Mouse (Mus musculus) heart, postnatal 10 days (tissue): ENCODE data around the gene Vgll4. TPM values are rescaled to one million over a fixed set of nuclear protein-coding genes. Genes with fewer than 3 reads are reported as not detected.

Experiments
- DNase-seq, 2 experiments: peaks; one replicate each; pipeline ENCODE4 v3.0.0; 2021
- intact Hi-C: fragments of 180-260 bp; cut with DNase I; formaldehyde crosslinking; loops from one replicate; pipeline ENCODE4 v1.15.1; 2025
- total RNA-seq, 2 experiments: library from RNA; stranded (reverse); gene quantifications; 2 replicates each; pipeline ENCODE4 v1.2.3; 2021

The Vgll4 gene
- total RNA-seq, 2 experiments from 2014 or later = 35.9 to 42.5 TPM

GRCm38 (mm10) chr6:114921632-114922354 is 48.0 kb downstream of the Vgll4 start:
- intact Hi-C loops = loop anchor here (2.0 to 10.0 kb wide), 2 partner anchors 103 to 517 kb away; no protein-coding TSS in a partner anchor
- DNase-seq = peak; percentile 91 to 93

GRCm38 (mm10) chr6:114920523-114921445 is 49.0 kb downstream of the Vgll4 start:
- DNase-seq = peak; percentile 70 to 77
- intact Hi-C loops = loop anchor here (1.0 to 10.0 kb wide), 3 partner anchors 45 to 516 kb away; no protein-coding TSS in a partner anchor

GRCm38 (mm10) chr6:114919670-114920313 is 50.0 kb downstream of the Vgll4 start:
- DNase-seq = peak; percentile 40 to 63
- intact Hi-C loops = loop anchor here (1.0 to 10.0 kb wide), 4 partner anchors 19 to 515 kb away; no protein-coding TSS in a partner anchor

- DNase-seq = peak in 1 of 2 experiments; percentile 7
- intact Hi-C loops = loop anchor here (2.0 kb wide), 1 partner anchor 18 kb away; no protein-coding TSS in a partner anchor
These were observed 50.8 kb downstream of the Vgll4 start for GRCm38 (mm10) chr6:114918994-114919393.

- DNase-seq = peak; percentile 62 to 70
- intact Hi-C loops = loop anchor here (2.0 kb wide), 1 partner anchor 17 kb away; no protein-coding TSS in a partner anchor
These were observed 51.8 kb downstream of the Vgll4 start for GRCm38 (mm10) chr6:114917770-114918635.

GRCm38 (mm10) chr6:114917129-114917528 is 52.7 kb downstream of the Vgll4 start:
- DNase-seq = peak in 1 of 2 experiments; percentile 9
- intact Hi-C loops = no loop called here

- peak in 1 of 2 experiments; percentile 21 for DNase-seq
- intact Hi-C loops = no loop called here
These were observed 53.1 kb downstream of the Vgll4 start for GRCm38 (mm10) chr6:114916715-114916992.

GRCm38 (mm10) chr6:114915915-114916714 is 53.7 kb downstream of the Vgll4 start:
- DNase-seq = peak in 1 of 2 experiments; percentile 14
- intact Hi-C loops = no loop called here

- intact Hi-C loops = no loop called here
- peak in 1 of 2 experiments; percentile 13 for DNase-seq
These were observed 55.6 kb downstream of the Vgll4 start for GRCm38 (mm10) chr6:114914041-114914716.

- intact Hi-C loops = loop anchor here (1.0 kb wide), 1 partner anchor 11 kb away; no protein-coding TSS in a partner anchor
- DNase-seq = peak in 1 of 2 experiments; percentile 21
These were observed 56.7 kb downstream of the Vgll4 start for GRCm38 (mm10) chr6:114913142-114913541.

- no peak for DNase-seq
- intact Hi-C loops = no loop called here
These were observed 58.3 kb downstream of the Vgll4 start for GRCm38 (mm10) chr6:114911540-114911939.

GRCm38 (mm10) chr6:114909801-114910200 is 60.0 kb downstream of the Vgll4 start:
- intact Hi-C loops = no loop called here
- DNase-seq = no peak

- intact Hi-C loops = no loop called here
- DNase-seq = no peak
These were observed 62.3 kb downstream of the Vgll4 start for GRCm38 (mm10) chr6:114907459-114907858.

GRCm38 (mm10) chr6:114906209-114906608 is 63.6 kb downstream of the Vgll4 start:
- intact Hi-C loops = no loop called here
- no peak for DNase-seq

- intact Hi-C loops = no loop called here
- no peak for DNase-seq
These were observed 64.4 kb downstream of the Vgll4 start for GRCm38 (mm10) chr6:114905253-114906028.

GRCm38 (mm10) chr6:114904818-114905217 is 65.0 kb downstream of the Vgll4 start:
- intact Hi-C loops = no loop called here

GRCm38 (mm10) chr6:114904233-114904632 is 65.6 kb downstream of the Vgll4 start:
- DNase-seq = no peak

More at GRCm38 (mm10) chr6:114904818-114905217, 65.0 kb downstream of the Vgll4 start:
- DNase-seq = no peak

More at GRCm38 (mm10) chr6:114904233-114904632, 65.6 kb downstream of the Vgll4 start:
- intact Hi-C loops = no loop called here
